Mouse (Mus musculus): Measurements from ENCODE around the gene Atp2a3. TPM values are rescaled to one million over a fixed set of nuclear protein-coding genes. Genes with fewer than 3 reads are reported as not detected.
A peak's percentile ranks its signal among the peaks of the same experiment; 100 is the strongest.

Gene Atp2a3
- total RNA-seq, 2 experiments from 2014 or later, result 17.1 to 19.0 TPM

- intact Hi-C loops (cut with DNase I), result no loop called here
- no peak for DNase-seq
Observed at GRCm38 (mm10) chr11:72997529-72998326, 36.8 kb downstream of the Atp2a3 start.

GRCm38 (mm10) chr11:72998771-72999170, 37.8 kb downstream of the Atp2a3 start, which contains the start of gene P2rx1:
Gene P2rx1, plus strand, starts transcription at chr11:72999103.
- intact Hi-C loops (cut with DNase I), result no loop called here
- no peak for DNase-seq

GRCm38 (mm10) chr11:73001029-73001428, 40.1 kb downstream of the Atp2a3 start:
- DNase-seq, result peak; percentile 86 to 87

DNA sequence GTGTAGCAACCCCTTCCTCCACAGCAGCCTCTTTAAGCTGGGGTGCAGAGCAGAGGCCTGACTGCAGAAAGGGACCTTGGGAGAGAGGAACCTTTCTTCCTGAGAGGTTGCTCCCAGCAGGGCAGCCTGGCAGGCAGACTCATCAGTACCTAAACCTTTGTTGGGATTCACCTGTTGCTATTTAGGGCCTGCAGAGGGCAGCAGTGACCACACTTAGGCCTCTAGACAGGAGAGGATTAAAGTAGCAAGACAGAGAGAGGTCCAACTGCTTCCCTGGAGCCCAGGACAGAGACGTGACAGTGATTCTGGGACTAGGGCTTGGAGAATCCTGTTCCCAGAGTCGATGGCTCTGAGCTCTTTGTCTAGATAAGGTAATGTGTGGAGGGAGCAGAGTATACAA, 45.4 kb downstream of the Atp2a3 start:
- DNase-seq, result peak; percentile 76
- intact Hi-C loops (cut with DNase I), result loop anchor here (5.0 kb wide), 1 partner anchor 101 kb away; no protein-coding TSS in a partner anchor

More at GRCm38 (mm10) chr11:73001029-73001428, 40.1 kb downstream of the Atp2a3 start:
- intact Hi-C loops (cut with DNase I), result loop anchor here (1.0 kb wide), 1 partner anchor 75 kb away; no protein-coding TSS in a partner anchor

- no peak for DNase-seq
- intact Hi-C loops (cut with DNase I), result loop anchor here (1.0 to 5.0 kb wide), 2 partner anchors 32 to 100 kb away; no protein-coding TSS in a partner anchor
Observed at GRCm38 (mm10) chr11:73007113-73007512, 46.1 kb downstream of the Atp2a3 start.

DNA sequence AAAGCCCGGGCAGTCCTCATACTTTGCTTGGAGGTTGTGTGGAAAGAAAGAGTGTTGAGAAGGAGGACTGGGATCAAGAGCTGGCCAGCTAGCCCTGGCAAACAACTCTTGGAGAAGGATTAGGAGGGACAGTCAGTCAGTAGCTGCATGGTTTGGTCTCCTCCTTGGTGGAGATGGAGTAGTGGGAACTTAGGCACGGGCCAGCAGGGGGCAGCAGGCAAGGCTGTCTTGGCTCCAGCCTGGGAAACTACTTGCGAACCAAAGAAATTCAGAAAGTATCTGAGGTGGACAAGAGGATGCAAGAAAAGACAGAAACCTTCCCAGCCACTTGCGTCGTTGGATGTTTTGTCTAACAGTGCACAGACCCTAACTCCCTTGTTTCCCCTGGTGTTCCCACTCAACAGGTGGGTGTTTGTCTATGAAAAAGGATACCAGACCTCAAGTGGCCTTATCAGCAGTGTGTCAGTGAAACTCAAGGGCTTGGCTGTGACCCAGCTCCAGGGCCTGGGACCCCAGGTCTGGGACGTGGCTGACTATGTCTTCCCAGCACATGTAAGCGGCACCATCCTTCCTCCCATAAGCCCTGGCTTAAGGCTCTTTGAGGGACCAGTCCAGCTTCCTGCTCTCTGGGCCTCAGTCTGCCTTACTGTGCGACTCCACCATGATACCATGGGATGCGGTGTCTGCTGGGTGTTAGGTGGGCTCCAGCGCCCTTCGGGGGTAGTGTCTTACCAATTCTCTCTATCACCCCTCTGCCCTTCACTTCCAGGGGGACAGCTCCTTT, 46.9 kb downstream of the Atp2a3 start:
- intact Hi-C loops (cut with DNase I), result loop anchor here (1.0 to 5.0 kb wide), 3 partner anchors 31 to 1363 kb away; no protein-coding TSS in a partner anchor
- DNase-seq, result peak; percentile 72 to 82

DNA sequence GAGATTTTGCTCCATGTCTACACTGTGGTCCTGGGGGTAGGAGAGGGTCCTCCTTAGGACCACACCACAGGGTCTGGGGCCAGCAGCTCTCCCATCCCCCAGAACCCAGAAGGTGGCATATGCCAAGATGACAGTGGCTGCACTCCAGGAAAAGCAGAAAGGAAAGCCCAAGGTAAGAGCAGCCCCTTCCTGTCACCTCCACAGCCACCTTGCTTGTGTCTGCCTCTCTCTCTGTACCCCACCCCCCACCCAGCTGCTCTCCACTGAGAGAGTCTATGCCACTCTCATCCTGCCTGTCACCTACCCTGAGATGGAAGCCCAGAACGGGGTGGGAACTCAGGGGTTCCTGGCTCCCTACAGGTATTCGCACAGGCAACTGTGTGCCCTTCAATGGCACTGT, 47.9 kb downstream of the Atp2a3 start:
- no peak for DNase-seq
- intact Hi-C loops (cut with DNase I), result loop anchor here (2.0 to 5.0 kb wide), 2 partner anchors 98 to 1362 kb away; no protein-coding TSS in a partner anchor

GRCm38 (mm10) chr11:73009531-73010274, 48.7 kb downstream of the Atp2a3 start:
- no peak for DNase-seq
- intact Hi-C loops (cut with DNase I), result loop anchor here (2.0 to 5.0 kb wide), 2 partner anchors 98 to 1361 kb away; no protein-coding TSS in a partner anchor

GRCm38 (mm10) chr11:73013981-73014380, 53.0 kb downstream of the Atp2a3 start:
- no peak for DNase-seq
- intact Hi-C loops (cut with DNase I), result no loop called here

DNA sequence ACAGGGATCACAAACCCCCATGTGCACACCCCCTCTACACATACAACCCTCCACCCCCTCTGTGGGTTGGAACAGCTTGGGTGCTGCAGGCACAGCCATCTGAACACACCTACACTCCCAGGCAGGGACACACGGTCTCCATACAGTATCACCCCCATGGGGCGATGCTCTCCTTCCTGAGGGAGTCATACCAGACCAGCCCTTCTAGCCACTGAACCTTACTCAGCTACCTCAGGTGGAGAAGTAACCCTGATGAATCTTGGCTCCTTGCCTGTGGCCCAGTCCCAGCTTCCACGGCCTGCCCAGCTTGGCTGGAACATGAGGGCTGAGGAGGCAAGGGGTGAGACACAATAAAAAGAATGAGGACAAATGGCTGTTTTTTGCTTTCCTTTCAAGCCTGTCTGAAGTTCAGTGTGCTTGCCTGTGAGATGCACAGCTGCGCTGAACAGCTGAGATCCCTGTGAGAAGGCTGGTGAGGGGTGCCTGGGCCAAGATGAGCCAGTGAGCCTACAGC, 53.9 kb downstream of the Atp2a3 start:
- peak in 1 of 2 experiments; percentile 34 for DNase-seq

GRCm38 (mm10) chr11:73015391-73016102, 54.6 kb downstream of the Atp2a3 start:
- intact Hi-C loops (cut with DNase I), result no loop called here
- DNase-seq, result peak; percentile 67 to 69

More for the DNA sequence above, 53.9 kb downstream of the Atp2a3 start:
- intact Hi-C loops (cut with DNase I), result no loop called here

- no peak for DNase-seq
- intact Hi-C loops (cut with DNase I), result no loop called here
Observed at GRCm38 (mm10) chr11:73016103-73016420, 55.1 kb downstream of the Atp2a3 start.

GRCm38 (mm10) chr11:73018471-73019146, 57.6 kb downstream of the Atp2a3 start, which contains the start of gene Camkk1:
Gene Camkk1, plus strand, starts transcription at chr11:73019008.
- intact Hi-C loops (cut with DNase I), result no loop called here
- DNase-seq, result peak; percentile 92 to 95

- peak in 1 of 2 experiments; percentile 45 for DNase-seq
- intact Hi-C loops (cut with DNase I), result no loop called here
Observed at GRCm38 (mm10) chr11:73019147-73019795, 58.3 kb downstream of the Atp2a3 start.

DNA sequence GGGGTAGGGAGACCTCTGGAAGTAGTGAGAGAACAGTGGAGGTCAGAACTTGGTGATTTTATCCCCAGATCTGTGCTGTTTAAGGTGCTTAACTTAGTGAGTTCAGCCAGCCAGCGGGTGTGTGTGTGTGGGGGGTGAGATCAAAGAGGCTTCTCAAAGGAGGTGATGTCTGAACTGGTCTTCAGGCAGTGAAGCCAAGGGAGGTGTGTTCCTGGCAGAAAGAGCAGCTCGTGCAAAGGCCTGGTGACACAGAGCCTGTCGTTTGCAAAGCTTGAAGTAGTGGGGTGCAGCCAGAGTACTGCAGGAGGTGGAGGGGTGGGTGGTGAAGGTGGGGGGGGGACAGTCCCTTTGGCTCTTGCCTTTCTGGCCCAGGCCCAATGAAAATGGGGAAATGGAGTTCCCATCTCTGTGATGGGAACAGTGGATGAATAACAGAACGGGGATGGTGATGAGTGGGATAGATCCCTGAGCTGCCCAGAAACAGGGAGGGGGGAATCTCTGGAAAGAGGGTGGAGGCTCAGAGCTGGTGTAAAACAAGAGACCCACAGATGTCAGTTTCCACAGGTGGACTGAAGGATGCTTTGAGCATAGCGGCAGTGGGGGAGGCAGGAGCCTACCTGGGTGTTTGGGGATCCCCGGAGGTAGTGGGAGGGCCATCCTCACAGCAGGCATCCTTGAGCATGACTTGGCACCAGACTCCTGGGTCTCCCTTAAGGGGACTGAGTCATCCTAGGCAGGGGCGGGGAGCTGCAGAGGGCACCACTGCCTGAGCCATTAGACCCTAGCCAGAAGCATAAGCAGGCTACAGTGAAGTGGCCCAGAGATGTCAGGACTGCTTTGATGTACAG, 60.2 kb downstream of the Atp2a3 start:
- intact Hi-C loops (cut with DNase I), result no loop called here
- no peak for DNase-seq

DNA sequence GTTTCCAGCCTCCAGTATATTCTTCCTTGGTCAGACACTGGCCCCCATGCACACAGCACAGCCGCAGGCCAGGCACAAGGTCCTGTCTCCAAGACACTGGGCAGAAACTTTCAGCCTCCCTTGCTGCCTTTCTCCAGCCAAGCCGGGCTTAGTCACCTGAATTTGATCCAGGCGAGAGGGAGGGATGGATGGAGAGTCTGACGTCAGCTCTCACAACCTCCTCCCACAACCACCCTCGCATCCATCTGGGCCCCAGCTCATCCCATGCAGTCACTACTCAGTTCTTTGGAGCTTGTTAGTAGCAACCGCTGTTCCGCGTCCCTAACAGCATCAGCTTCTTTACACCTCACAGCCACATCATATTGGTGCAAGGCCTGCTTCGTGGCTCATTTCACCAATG, 62.1 kb downstream of the Atp2a3 start:
- peak; percentile 75 to 79 for DNase-seq
- intact Hi-C loops (cut with DNase I), result no loop called here

- intact Hi-C loops (cut with DNase I), result no loop called here
- DNase-seq, result no peak
Observed at GRCm38 (mm10) chr11:73023827-73024226, 62.9 kb downstream of the Atp2a3 start.
